Mouse (Mus musculus) hindbrain, embryonic 16.5 days (tissue): ENCODE results near the gene Aldh18a1. TPM values are rescaled to one million over a fixed set of nuclear protein-coding genes. Genes with fewer than 3 reads are reported as not detected.
"Not testable (repeated sequence)": the region's sequence is repeated elsewhere in the genome, so short reads cannot be mapped to it uniquely, and the experiment has no call there.

Source experiments
- ATAC-seq: fragments of 200-750 bp; cut with Nextera tagmentation; 2 replicates; pipeline ENCODE4 v1.8.0; 2017; ENCODE audit warnings: moderate TSS enrichment, moderate library complexity
- H3K27ac ChIP-seq: fragments of 300-500 bp; sonication (generic); 2 replicates; pipeline ENCODE4 v1.5.1; 2014; ENCODE audit warnings: low read depth, mild to moderate bottlenecking, control low read depth, low read length, moderate library complexity
- H3K27me3 ChIP-seq: fragments of 300-500 bp; sonication (generic); replicated peaks from 2 replicates; pipeline ENCODE4 v1.6.1; 2014; ENCODE audit warnings: low read length; ENCODE audit not compliant: control insufficient read depth, insufficient read depth
- H3K36me3 ChIP-seq: fragments of 300-500 bp; sonication (generic); 2 replicates; pipeline ENCODE4 v1.6.1; 2014; ENCODE audit warnings: mild to moderate bottlenecking, low read length, moderate library complexity, mixed read lengths; ENCODE audit not compliant: control insufficient read depth, insufficient read depth
- H3K4me1 ChIP-seq: fragments of 300-500 bp; sonication (generic); 2 replicates; pipeline ENCODE4 v1.6.1; 2014; ENCODE audit warnings: low read depth, low read length; ENCODE audit not compliant: control insufficient read depth, insufficient read depth
- H3K4me2 ChIP-seq: fragments of 300-500 bp; sonication (generic); 2 replicates; pipeline ENCODE4 v1.6.1; 2014; ENCODE audit warnings: mild to moderate bottlenecking, low read length, control low read depth, moderate library complexity
- H3K4me3 ChIP-seq: fragments of 300-500 bp; sonication (generic); 2 replicates; pipeline ENCODE4 v1.5.1; 2014; ENCODE audit warnings: mild to moderate bottlenecking, low read length, control low read depth, moderate library complexity
- H3K9ac ChIP-seq: fragments of 300-500 bp; sonication (generic); 2 replicates; pipeline ENCODE4 v1.6.1; 2014; ENCODE audit warnings: low read depth, mild to moderate bottlenecking, control low read depth, low read length, moderate library complexity
- H3K9me3 ChIP-seq: fragments of 300-500 bp; sonication (generic); 2 replicates; pipeline ENCODE4 v1.6.1; 2014; ENCODE audit warnings: mild to moderate bottlenecking, low read length, moderate library complexity; ENCODE audit not compliant: control insufficient read depth
- WGBS: fragments of 180-500 bp; shearing (Covaris S2); extraction: QIAGEN DNeasy Blood & Tissue Kit; methylation state at CpG from one replicate; pipeline ENCODE4 v1.1.7; 2014; 5-methylcytosine and 5-hydroxymethylcytosine counted together
- polyA plus RNA-seq: library from polyadenylated mRNA; unstranded; fragments of >200 nt; fragmentation: Nextera tagmentation; extraction: Ambion mirVana; gene quantifications from 2 replicates; pipeline ENCODE4 v1.2.1, GENCODE M21; 2015

Gene Aldh18a1
- polyA plus RNA-seq, 1 experiment from 2014 or later = 43.7 TPM

DNA sequence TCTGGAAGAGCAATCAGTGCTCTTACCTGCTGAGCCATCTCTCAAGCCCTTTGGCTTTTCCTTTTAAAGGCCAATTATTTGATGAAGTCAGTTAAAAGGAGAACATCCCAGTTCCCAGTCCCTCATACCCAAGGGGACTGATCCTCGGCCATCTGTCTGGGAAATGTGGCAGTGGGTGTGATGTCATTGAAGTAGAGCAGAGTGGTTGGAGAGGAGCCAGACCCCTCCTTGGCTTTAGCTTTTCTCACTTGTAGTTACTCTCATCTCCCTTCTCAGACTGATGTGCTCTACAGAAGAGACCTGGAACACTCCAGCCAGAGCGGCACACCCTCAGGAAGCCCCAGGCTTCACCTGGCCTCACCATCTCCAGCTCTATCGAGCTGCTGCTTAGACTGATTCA lies 20.6 kb downstream of the Aldh18a1 start:
- H3K4me2 ChIP-seq = no peak overlapping the region
- no peak overlapping the region for H3K9ac ChIP-seq
- no peak overlapping the region for H3K4me3 ChIP-seq
- H3K27me3 ChIP-seq = no peaks in the 10 kb centered on the region
- H3K27ac ChIP-seq = no peak overlapping the region
- H3K36me3 ChIP-seq = peaks cover 73% of the 10 kb centered on the region
- H3K4me1 ChIP-seq = no peaks in the 10 kb centered on the region
- peaks cover 6% of the 10 kb centered on the region for H3K9me3 ChIP-seq
- ATAC-seq = no peak
- 87% methylated on average over 3 of the region's 3 CpGs for WGBS

DNA sequence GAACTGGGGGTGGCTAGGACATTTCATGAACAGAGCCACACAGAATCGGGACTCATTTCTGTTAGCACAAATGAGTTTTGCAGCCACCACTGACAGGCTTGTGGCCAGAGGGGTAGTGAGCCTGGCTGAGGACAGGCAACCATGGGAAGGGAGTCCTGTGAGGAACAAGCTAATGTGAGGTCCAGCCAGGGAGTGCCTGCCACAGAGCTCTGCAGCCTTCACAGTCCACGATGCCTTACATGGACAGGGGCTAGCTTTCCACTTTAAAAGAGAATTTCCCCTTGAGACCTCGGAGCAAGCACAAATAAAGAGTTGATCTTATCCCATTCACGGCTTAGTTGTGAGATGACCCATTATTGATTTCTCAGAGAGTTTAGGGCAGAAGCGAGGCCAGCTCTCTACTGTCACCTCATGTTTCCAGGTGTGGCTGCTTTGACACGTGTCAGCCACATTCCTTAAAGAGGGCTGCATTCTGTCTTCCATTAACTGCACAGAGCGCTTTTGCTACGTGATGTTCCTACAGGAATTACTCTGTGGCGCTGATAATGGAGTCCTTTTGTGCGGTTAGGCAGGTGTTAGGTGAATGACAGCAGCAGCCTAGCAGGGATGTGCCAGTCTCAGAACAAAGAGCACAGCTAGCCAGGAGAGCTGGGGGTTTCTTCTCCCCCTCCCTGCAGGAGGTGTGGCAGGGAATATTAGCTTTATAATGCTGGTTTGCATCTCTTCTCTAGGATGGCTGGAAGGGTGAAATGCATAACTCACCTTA lies 24.2 kb downstream of the Aldh18a1 start:
- Histone ChIP-seq H3K9ac (no peak overlapping the region), H3K4me1 (no peaks in the 10 kb centered on the region), H3K27me3 (no peaks in the 10 kb centered on the region), H3K36me3 (peaks cover 49% of the 10 kb centered on the region), H3K27ac (no peak overlapping the region), H3K4me3 (no peak overlapping the region), H3K9me3 (no peaks in the 10 kb centered on the region), H3K4me2 (no peak overlapping the region)
- ATAC-seq = no peak
- 91% methylated on average over 10 of the region's 10 CpGs for WGBS

DNA sequence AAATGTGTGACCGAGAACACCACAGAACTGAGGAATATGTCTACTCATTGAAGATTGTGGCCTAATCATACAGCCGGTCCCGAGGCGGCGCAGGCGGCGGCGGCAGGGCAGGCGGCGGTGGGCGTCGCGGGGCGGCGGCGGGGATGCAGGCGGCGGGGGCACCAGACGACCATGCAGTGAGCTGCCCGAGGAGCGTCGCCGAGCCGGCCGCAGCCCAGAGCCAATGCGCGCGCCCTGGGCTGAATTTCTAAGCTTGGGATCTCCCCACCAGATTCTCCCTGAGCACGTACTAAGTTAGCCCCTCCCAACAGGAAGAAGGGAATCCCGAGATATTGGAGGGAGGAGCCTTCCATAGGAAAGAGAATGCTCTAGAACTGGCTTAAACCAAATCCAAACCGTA lies 26.7 kb downstream of the Aldh18a1 start:
- H3K27ac ChIP-seq, H3K4me1 ChIP-seq, H3K9me3 ChIP-seq, H3K9ac ChIP-seq, H3K27me3 ChIP-seq, H3K4me2 ChIP-seq, ATAC-seq, H3K4me3 ChIP-seq: not testable (repeated sequence)
- WGBS = 68% methylated on average over 9 of the region's 31 CpGs
- H3K36me3 ChIP-seq = peaks cover 39% of the 10 kb centered on the region

DNA sequence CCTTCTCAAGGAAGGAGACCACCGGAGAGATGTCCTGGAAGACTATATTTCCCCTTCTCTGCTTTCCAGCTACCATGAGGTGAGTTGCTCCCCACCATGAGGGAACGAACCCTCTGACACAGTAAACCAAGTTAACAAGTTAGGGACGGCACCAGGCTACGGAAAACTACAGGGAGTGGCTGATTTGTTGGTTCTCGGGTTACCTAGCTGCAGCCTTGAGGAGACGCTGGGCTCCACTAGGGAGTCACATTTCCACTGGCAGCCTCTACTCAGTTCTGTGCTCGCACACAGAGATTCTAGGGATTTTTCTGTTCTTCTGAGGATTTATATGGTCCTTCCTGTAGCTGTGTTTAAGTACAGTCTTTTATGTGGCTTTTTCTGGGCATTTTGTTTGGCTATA lies 32.2 kb downstream of the Aldh18a1 start:
- Histone ChIP-seq H3K4me3 (no peak overlapping the region), H3K9me3 (no peaks in the 10 kb centered on the region), H3K27me3 (no peaks in the 10 kb centered on the region), H3K36me3 (peaks cover 36% of the 10 kb centered on the region), H3K27ac (no peak overlapping the region), H3K9ac (no peak overlapping the region), H3K4me1 (no peaks in the 10 kb centered on the region), H3K4me2 (no peak overlapping the region)
- 89% methylated on average over 7 of the region's 7 CpGs for WGBS
- no peak for ATAC-seq

DNA sequence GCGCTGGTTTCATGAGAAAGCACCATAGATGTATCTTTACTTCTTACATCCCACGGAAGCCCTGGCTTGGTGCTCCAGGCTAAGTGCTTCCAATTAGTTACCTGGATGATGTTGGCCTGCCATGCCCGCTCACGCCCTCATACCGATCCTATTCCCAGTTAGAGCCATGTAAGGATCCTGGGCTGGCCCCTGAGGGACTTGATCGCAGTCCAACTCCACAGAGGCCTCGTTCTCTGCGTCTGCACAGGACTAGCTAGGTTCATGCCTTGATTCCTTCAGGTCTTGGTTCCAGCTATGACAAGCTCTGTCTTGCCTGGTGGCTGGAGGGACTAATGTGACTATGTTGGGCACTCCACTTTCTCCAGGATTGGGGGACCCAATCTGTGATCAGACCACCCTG lies 33.1 kb downstream of the Aldh18a1 start:
- H3K27ac ChIP-seq = no peak overlapping the region
- H3K9me3 ChIP-seq = no peaks in the 10 kb centered on the region
- H3K27me3 ChIP-seq = no peaks in the 10 kb centered on the region
- no peak overlapping the region for H3K4me3 ChIP-seq
- H3K36me3 ChIP-seq = peaks cover 38% of the 10 kb centered on the region
- H3K9ac ChIP-seq = no peak overlapping the region
- H3K4me1 ChIP-seq = no peaks in the 10 kb centered on the region
- no peak for ATAC-seq
- 95% methylated on average over 8 of the region's 8 CpGs for WGBS
- no peak overlapping the region for H3K4me2 ChIP-seq

DNA sequence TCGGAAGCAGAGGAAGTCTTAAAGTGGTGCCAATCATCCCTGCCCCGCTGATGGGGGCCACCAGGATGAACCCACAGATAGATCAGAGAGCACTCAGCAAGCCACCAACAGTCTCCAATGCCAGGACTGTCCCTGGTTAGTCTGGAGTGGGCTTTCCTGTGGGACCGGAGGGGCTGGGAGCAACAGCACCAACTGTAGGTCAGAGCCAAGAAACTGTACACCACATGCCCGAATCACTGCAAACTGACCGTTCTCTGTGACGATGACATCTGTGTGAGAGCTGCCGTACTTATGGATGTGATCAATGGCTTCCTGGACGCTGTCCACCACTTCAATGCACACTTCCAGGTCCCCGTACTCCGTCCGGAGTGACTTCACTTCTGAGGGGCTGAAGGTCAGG lies 33.9 kb downstream of the Aldh18a1 start:
- no peak overlapping the region for H3K4me3 ChIP-seq
- H3K27me3 ChIP-seq = no peaks in the 10 kb centered on the region
- no peak overlapping the region for H3K9ac ChIP-seq
- ATAC-seq = no peak
- H3K4me1 ChIP-seq = no peaks in the 10 kb centered on the region
- no peak overlapping the region for H3K4me2 ChIP-seq
- peaks cover 38% of the 10 kb centered on the region for H3K36me3 ChIP-seq
- H3K27ac ChIP-seq = no peak overlapping the region
- H3K9me3 ChIP-seq = no peaks in the 10 kb centered on the region
- 92% methylated on average over 11 of the region's 11 CpGs for WGBS

DNA sequence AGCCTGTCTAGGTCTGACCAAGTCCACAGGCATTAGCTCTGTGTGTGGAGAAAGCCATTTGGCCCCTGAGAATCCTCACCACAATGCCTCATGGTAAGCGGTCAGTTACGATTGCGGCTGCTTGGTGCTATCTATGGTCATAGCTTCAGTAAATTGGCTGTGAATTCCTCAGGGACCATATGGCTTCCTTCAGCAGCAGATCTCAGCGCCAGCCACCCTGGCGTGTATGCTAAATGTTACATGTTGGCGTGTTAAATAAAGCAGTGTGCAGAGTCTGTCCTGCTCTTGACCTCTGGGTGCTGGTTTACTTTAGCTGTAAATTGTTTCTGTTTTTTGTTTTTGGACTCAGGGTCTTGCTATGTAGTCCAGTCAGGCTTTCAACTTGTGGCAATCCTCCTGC lies 34.4 kb downstream of the Aldh18a1 start:
- Histone ChIP-seq H3K4me2 (no peak overlapping the region), H3K27ac (no peak overlapping the region), H3K4me1 (no peaks in the 10 kb centered on the region), H3K9ac (no peak overlapping the region), H3K27me3 (no peaks in the 10 kb centered on the region), H3K36me3 (peaks cover 38% of the 10 kb centered on the region), H3K9me3 (no peaks in the 10 kb centered on the region), H3K4me3 (no peak overlapping the region)
- WGBS = 84% methylated on average over 6 of the region's 6 CpGs
- ATAC-seq = no peak

DNA sequence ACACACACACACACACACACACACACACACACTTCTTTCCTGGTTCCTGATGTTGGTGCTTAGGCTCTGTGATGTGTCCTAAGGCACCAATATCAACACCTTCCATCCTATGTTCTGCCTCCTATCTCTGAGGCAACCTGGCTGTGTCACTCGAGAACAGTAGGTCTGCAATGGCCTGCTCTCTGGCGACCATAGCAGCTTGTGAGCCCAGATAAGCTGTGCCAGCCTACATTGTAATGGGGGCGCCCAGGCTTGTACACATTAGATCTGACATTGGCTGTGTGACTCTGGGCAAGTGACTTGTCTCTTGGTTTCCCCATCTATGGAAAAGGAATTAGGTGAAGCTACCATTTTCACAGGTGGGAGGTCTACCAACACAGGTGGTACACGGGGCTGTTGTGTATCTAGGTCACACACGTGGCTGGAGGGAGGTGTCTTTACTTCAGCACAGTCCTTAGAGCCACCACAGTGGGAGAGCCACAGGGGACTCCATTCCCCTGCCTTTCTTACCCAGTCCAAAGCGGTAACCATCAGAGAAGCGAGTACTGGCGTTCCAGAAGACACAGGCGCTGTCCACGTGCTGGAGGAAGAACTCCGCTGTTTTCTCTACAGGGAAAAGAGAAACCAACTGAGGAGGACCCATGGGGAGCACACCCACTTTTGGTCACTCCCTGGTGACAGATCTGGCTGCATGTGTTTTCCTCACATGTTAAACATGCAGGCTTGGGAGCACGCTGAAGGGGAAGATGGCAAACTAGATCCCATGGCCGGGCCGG lies 35.1 kb downstream of the Aldh18a1 start:
- Histone ChIP-seq H3K9me3 (no peaks in the 10 kb centered on the region), H3K27me3 (no peaks in the 10 kb centered on the region), H3K4me2 (no peak overlapping the region), H3K36me3 (peaks cover 38% of the 10 kb centered on the region), H3K27ac (no peak overlapping the region), H3K4me1 (no peaks in the 10 kb centered on the region), H3K4me3 (no peak overlapping the region), H3K9ac (no peak overlapping the region)
- WGBS = 92% methylated on average over 14 of the region's 14 CpGs
- ATAC-seq = no peak

DNA sequence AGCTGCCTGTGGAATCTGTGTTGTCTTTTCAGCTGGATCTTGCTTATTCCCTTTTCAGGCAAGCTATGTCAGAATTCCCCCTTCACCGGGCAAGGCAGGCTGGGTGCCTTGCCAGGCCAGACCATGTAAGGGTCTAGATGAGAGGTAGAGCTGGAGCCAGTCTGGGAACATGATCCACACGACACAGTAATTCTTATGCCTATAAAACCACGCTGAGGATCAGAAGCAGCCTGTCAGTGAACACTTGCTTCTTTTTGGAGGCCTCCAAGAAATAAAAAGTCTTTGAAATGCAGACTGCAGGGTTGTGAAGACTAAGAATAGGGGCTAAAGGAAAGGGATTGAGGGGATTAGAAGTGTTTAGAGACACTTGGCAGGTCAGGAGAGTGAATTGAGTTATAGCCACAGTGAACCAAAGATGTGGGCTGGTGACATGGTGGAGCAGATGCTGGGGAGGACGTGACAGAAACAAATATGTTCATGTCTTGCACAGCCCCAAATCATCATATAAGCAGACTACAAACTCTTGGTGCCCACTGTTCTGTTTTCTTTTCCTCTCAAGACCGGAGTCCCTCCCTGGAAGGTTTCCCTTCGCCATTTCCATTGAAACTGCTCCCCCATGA lies 38.6 kb downstream of the Aldh18a1 start:
- Histone ChIP-seq H3K9me3 (no peaks in the 10 kb centered on the region), H3K36me3 (peaks cover 18% of the 10 kb centered on the region), H3K4me1 (no peaks in the 10 kb centered on the region), H3K4me3 (no peak overlapping the region), H3K9ac (no peak overlapping the region), H3K27me3 (no peaks in the 10 kb centered on the region), H3K4me2 (no peak overlapping the region), H3K27ac (no peak overlapping the region)
- ATAC-seq = no peak
- WGBS = 64% methylated on average over 6 of the region's 6 CpGs
